Mouse (Mus musculus): ENCODE data around the gene Zswim8. TPM values are rescaled to one million over a fixed set of nuclear protein-coding genes. Genes with fewer than 3 reads are reported as not detected.
A peak's percentile ranks its signal among the peaks of the same experiment; 100 is the strongest.

The Zswim8 gene
- polyA plus RNA-seq, 1 experiment from 2014 or later, result 45.3 TPM

DNA sequence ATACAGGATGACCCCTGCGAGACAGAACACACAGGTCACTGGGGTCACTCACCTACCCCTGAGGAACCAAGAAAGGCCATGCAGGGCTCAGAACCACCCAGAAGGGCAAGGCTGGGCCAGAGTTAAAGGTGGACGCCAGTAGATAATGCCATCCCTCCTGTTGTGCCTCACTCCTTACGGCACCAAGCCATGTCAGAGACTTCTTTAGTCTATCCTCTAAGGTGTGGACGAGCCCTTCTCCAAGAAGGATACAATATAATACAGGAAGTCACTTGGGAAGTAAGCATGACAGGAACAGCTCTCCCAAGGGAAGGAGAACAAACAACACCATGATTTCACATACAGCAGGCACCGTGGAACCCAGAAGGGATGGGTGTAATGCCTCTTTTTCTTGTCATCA lies 57.6 kb downstream of the Zswim8 start:
- ATAC-seq (ENCODE audit: low FRiP score), result no peak
- WGBS, result 89% methylated on average over 5 of the region's 5 CpGs
- H3K27me3 ChIP-seq, result no peaks in the 10 kb centered on the region
- no peak overlapping the region for H3K4me3 ChIP-seq
- H3K9me3 ChIP-seq, result no peaks in the 10 kb centered on the region
- peaks cover 70% of the 10 kb centered on the region for H3K36me3 ChIP-seq
- no peak overlapping the region for H3K9ac ChIP-seq
- H3K4me1 ChIP-seq (replicated peaks), result peaks cover 6% of the 10 kb centered on the region; the same call in 1 of the 2 replicates
- H3K27ac ChIP-seq, result no peak overlapping the region
- H3K4me2 ChIP-seq, result no peak overlapping the region

DNA sequence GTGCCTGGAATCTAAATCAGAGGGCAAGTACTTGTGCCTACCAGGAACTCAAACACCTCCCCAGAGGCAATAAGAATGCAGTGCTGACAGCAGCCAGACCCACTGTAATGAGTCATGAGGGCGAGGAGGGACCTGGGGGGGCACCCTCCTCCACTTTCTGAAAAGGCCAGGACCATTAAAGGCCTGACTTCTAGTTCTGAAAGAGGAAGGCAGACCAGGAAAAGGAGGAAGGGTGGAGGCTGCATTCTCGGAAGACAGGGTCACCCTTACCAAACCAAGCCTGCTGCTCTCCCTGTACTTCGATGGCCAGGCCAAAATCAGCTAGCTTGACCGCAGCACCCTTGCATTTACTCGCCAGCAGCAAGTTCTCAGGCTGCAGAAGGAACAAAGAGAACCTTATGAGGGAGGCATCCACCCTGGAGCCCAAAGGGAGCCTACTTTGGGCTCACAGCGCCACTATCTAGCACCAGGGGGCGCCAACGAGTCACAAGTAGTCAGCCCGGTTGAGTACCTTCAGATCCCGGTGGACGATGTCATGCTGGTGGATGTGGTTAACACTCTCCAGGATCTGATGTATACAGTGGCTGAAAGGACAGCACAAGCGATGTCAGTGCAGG lies 58.4 kb downstream of the Zswim8 start:
- Histone ChIP-seq H3K27me3 (no peaks in the 10 kb centered on the region), H3K4me1 (replicated peaks) (peaks cover 6% of the 10 kb centered on the region; the same call in 1 of the 2 replicates), H3K36me3 (peaks cover 69% of the 10 kb centered on the region), H3K9me3 (no peaks in the 10 kb centered on the region), H3K4me2 (no peak overlapping the region), H3K9ac (no peak overlapping the region), H3K27ac (0 out of 2 replicates have a peak overlapping the region, but pooled peaks have one; percentile 12), H3K4me3 (no peak overlapping the region)
- peak; percentile 80 for ATAC-seq (ENCODE audit: low FRiP score)
- 28% methylated on average over 12 of the region's 12 CpGs for WGBS

DNA sequence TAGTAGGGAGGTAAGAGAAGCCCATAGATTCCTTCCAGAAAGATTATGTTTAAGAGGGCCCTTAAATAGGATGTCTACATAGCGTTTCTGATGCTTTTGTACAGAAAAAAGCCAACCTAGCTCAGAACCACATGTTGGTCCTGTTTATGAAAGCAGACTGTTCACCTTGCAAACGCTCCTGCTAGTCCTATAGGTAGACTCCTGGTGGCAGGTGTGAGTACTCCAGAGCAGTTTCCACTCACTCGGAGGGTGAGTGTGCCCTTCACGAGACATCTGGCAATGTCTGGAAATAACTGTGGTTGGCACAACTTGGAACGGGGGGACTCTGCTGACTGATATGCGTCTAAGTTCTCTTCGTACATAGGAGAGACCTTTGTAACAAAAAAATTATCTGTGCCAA lies 60.6 kb downstream of the Zswim8 start:
- ATAC-seq (ENCODE audit: low FRiP score), result no peak
- WGBS, result 96% methylated on average over 7 of the region's 7 CpGs
- H3K4me2 ChIP-seq, result no peak overlapping the region
- no peak overlapping the region for H3K4me3 ChIP-seq
- H3K36me3 ChIP-seq, result peaks cover 54% of the 10 kb centered on the region
- peaks cover 10% of the 10 kb centered on the region; the same call in 1 of the 2 replicates for H3K4me1 ChIP-seq (replicated peaks)
- no peak overlapping the region for H3K27ac ChIP-seq
- H3K9me3 ChIP-seq, result no peaks in the 10 kb centered on the region
- no peak overlapping the region for H3K9ac ChIP-seq
- no peaks in the 10 kb centered on the region for H3K27me3 ChIP-seq

DNA sequence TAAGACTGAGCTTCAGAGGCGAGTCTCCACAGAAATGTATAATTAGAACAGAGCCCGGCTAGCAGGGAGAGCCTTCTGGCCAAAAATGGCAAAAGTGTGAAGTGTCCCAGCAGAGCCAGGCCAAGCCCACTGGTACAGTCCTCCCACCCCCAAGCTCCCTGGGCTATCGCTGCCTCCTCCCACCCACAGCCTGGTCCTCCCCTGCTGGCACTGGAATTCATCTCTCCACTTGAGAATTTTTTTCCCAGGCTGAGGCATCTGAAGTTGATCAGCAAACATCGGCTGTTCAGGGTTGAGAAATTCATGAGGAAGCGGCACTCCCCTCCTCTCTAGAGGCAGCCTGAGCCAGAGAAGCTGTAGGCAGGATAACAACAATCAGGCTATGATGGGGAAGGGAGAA lies 61.2 kb downstream of the Zswim8 start:
- no peaks in the 10 kb centered on the region for H3K27me3 ChIP-seq
- no peaks in the 10 kb centered on the region for H3K9me3 ChIP-seq
- H3K4me1 ChIP-seq (replicated peaks), result peaks cover 14% of the 10 kb centered on the region; the same call in 1 of the 2 replicates
- H3K4me2 ChIP-seq, result no peak overlapping the region
- H3K36me3 ChIP-seq, result peaks cover 47% of the 10 kb centered on the region
- no peak overlapping the region for H3K4me3 ChIP-seq
- WGBS, result 78% methylated on average over 5 of the region's 5 CpGs
- H3K9ac ChIP-seq, result no peak overlapping the region
- no peak overlapping the region for H3K27ac ChIP-seq
- ATAC-seq (ENCODE audit: low FRiP score), result no peak

DNA sequence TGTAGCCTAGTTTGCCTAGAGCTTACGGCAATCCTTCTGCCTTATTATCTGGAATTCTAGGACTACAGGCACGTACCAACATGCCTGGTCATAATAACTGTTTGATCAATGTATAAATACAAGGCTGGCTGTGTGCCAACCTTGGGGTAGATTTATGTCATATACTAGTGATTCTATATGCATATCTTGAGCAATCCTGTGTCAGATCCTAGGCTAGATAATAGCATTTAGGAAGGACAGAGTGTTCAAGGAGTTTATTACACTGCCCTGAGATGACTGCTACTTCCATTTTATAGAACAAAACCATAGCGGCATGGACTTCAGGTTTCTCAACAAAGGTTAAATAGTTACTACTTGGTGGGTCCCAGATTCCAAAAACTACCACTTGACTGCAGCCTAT lies 64.6 kb downstream of the Zswim8 start:
- 93% methylated on average over 3 of the region's 3 CpGs for WGBS
- peaks cover 27% of the 10 kb centered on the region for H3K36me3 ChIP-seq

DNA sequence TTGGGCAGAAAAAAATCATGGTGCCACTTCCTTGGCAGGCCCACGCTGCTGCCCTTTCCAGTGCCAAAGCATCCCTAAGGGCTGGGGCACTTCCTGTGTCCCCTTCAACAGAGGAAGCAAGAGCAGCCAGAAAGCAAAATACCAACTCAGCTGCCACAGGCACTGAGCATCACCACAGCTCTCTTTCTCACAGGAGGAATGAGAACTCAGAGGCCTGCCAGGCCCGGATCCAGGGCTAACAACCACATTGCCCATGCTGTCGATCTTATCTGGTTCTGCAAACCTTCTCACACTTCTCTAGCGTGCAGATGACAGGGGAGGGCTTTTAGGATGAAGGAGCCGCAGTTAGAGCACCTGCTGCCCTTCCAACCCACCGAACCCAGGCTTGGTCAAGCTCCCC lies 65.5 kb downstream of the Zswim8 start:
- no peaks in the 10 kb centered on the region for H3K27me3 ChIP-seq
- ATAC-seq (ENCODE audit: low FRiP score), result no peak

More for the DNA sequence above, 64.6 kb downstream of the Zswim8 start:
- H3K4me3 ChIP-seq, result no peak overlapping the region
- H3K27me3 ChIP-seq, result no peaks in the 10 kb centered on the region
- no peak overlapping the region for H3K27ac ChIP-seq
- no peaks in the 10 kb centered on the region for H3K9me3 ChIP-seq
- no peak for ATAC-seq (ENCODE audit: low FRiP score)
- H3K4me2 ChIP-seq, result no peak overlapping the region
- H3K4me1 ChIP-seq (replicated peaks), result peaks cover 32% of the 10 kb centered on the region
- H3K9ac ChIP-seq, result no peak overlapping the region

More for the DNA sequence above, 65.5 kb downstream of the Zswim8 start:
- Histone ChIP-seq H3K27ac (no peak overlapping the region), H3K9ac (no peak overlapping the region), H3K4me3 (no peak overlapping the region), H3K36me3 (peaks cover 35% of the 10 kb centered on the region), H3K4me1 (replicated peaks) (peaks cover 32% of the 10 kb centered on the region), H3K9me3 (no peaks in the 10 kb centered on the region), H3K4me2 (no peak overlapping the region)
- 90% methylated on average over 6 of the region's 6 CpGs for WGBS

Small RNA genes lying within 50 kb of the gene (microRNA-seq; reads per million reads assigned to microRNA genes)
- gene Mir6946, result 1.4 reads per million

Other genes with a start within 250 kb of the Zswim8 start
- 11.7 and 13.2 TPM in 2 replicates for gene Anxa7, start 227.4 kb upstream of the Zswim8 start, polyA plus RNA-seq (2015; fragmentation: Nextera tagmentation; extraction: Ambion mirVana)
- 0.41 and 0.82 TPM in 2 replicates for gene Mss51, start 210.7 kb upstream of the Zswim8 start, polyA plus RNA-seq (2015; fragmentation: Nextera tagmentation; extraction: Ambion mirVana)
- 81.1 and 86.1 TPM in 2 replicates for gene Ppp3cb, start 161.0 kb upstream of the Zswim8 start, polyA plus RNA-seq (2015; fragmentation: Nextera tagmentation; extraction: Ambion mirVana)
- gene Usp54, start 66.5 kb upstream of the Zswim8 start, polyA plus RNA-seq (2015; fragmentation: Nextera tagmentation; extraction: Ambion mirVana), result 9.3 and 12.1 TPM in 2 replicates
- gene Myoz1, start 51.0 kb upstream of the Zswim8 start, polyA plus RNA-seq (2015; fragmentation: Nextera tagmentation; extraction: Ambion mirVana), result 0.30 TPM in 1 of 2 replicates, not detected in the other
- gene Synpo2l, start 39.2 kb upstream of the Zswim8 start, polyA plus RNA-seq (2015; fragmentation: Nextera tagmentation; extraction: Ambion mirVana), result 0.23 and 0.30 TPM in 2 replicates
- gene Sec24c, start 33.2 kb upstream of the Zswim8 start, polyA plus RNA-seq (2015; fragmentation: Nextera tagmentation; extraction: Ambion mirVana), result 89.8 and 90.0 TPM in 2 replicates
- gene Fut11, start 12.6 kb upstream of the Zswim8 start, polyA plus RNA-seq (2015; fragmentation: Nextera tagmentation; extraction: Ambion mirVana), result 27.2 and 29.3 TPM in 2 replicates
- 200 and 204 TPM in 2 replicates for gene Chchd1, start 4.5 kb upstream of the Zswim8 start, polyA plus RNA-seq (2015; fragmentation: Nextera tagmentation; extraction: Ambion mirVana)
- 16.7 and 19.1 TPM in 2 replicates for gene Ndst2, start 27.0 kb downstream of the Zswim8 start, polyA plus RNA-seq (2015; fragmentation: Nextera tagmentation; extraction: Ambion mirVana)
- 116 and 131 TPM in 2 replicates for gene Camk2g, start 86.5 kb downstream of the Zswim8 start, polyA plus RNA-seq (2015; fragmentation: Nextera tagmentation; extraction: Ambion mirVana)
- gene Plau, start 129.1 kb downstream of the Zswim8 start, polyA plus RNA-seq (2015; fragmentation: Nextera tagmentation; extraction: Ambion mirVana), result 0.40 and 0.45 TPM in 2 replicates
- 15.4 and 17.0 TPM in 2 replicates for gene Vcl, start 221.8 kb downstream of the Zswim8 start, polyA plus RNA-seq (2015; fragmentation: Nextera tagmentation; extraction: Ambion mirVana)